9 mouse cellular contexts compared by ENCODE assay signal in the genomic region with DNA sequence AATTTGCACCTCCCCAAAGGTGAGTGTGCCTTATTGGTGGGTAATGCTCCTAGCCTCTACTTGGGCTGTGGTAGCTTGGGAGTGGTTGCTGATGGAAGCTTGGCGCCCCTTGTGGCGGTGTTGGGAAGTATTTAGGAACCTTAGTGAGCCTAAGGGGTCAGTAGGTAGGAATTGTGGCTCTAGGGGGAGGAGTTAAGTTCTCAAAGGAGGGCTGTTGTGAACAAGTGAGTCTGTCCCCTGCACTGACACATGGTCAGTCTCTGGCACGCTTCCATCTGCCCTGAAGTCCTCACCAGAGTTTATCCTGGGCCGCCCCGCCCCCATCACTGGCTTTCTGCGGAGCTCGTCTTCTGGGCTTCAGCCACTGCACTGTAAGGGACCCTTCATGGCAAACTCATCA.
DNase-seq lines count a peak whose midpoint lies in the region; ATAC-seq and TF ChIP-seq lines count a peak whose summit lies in the region.
"Had no signal": no experiment of that assay in that cellular context is flagged by ENCODE, and none has a peak within 500 bp of the region (broad histone marks: within the 10 kb centered on the region; RNA-seq: fewer than 3 reads in every experiment).

No protein-coding gene starts in this region.

- ATAC-seq in megakaryocyte, adult 5-6 weeks (ENCODE audit: poor library complexity, severe bottlenecking) = 0 out of 2 replicates have a peak, but pooled peaks have one; percentile 43

- H3K4me3 ChIP-seq in gastrocnemius, adult 2 months = no peak overlapping the region
- H3K4me3 ChIP-seq in E14TG2a.4 (replicated peaks; ENCODE audit: low read length) = peak overlapping the region; percentile 48; the same call in 1 of the 2 replicates
- H3K4me3 ChIP-seq: heart, embryonic 13.5 days had no signal

- peak; percentile 57 for TF ChIP-seq CTCF in gastrocnemius, adult 2 months (IDR thresholded peaks at IDR 0.05)
- peak; percentile 81 for TF ChIP-seq CTCF in E14TG2a.4 (conservative IDR thresholded peaks at IDR 0.05; ENCODE audit: low read length)

- H3K4me1 ChIP-seq in E14TG2a.4 (replicated peaks; ENCODE audit: low read depth, low read length) = peaks cover 6% of the 10 kb centered on the region
- H3K4me1 ChIP-seq: heart, embryonic 13.5 days had no signal

- intact Hi-C loops in gastrocnemius, adult 2 months (cut with DNase I) = no loop called here

- H3K9me3 ChIP-seq in E14TG2a.4 (ENCODE audit: low read length) = peaks cover 12% of the 10 kb centered on the region
- H3K9me3 ChIP-seq: heart, embryonic 13.5 days had no signal

- no peak overlapping the region for H3K27ac ChIP-seq in gastrocnemius, adult 2 months
- H3K27ac ChIP-seq: heart, embryonic 13.5 days had no signal

- no peaks in the 10 kb centered on the region for H3K27me3 ChIP-seq in E14TG2a.4 (ENCODE audit: insufficient read depth, low read length)
- H3K27me3 ChIP-seq: heart, embryonic 13.5 days had no signal

- DNase-seq in gastrocnemius, adult 2 months = no peak
- no peak for DNase-seq in gastrocnemius, adult 8-10 months (ENCODE audit: low spot score in 2 of 2)
- peak; percentile 25 for DNase-seq in cerebellum, adult 9-10 months
- DNase-seq in kidney, adult 11 months = peak; percentile 5
- no peak for DNase-seq in urinary bladder, postnatal 36 days (ENCODE audit: low spot score in 2 of 2)
- DNase-seq in right cerebral cortex, adult 18-20 months = no peak

- H3K36me3 ChIP-seq in E14TG2a.4 (ENCODE audit: insufficient read depth, low read length) = no peaks in the 10 kb centered on the region
- H3K36me3 ChIP-seq: heart, embryonic 13.5 days had no signal

Comparison
In these comparisons a context has a peak if more than half of its experiments do, and no peak if none do; other contexts are left out.
1. DNase-seq: peak in cerebellum, adult 9-10 months (single experiment) and kidney, adult 11 months (single experiment); none in gastrocnemius, adult 2 months (single experiment), gastrocnemius, adult 8-10 months (0 of 2), urinary bladder, postnatal 36 days (0 of 2) and right cerebral cortex, adult 18-20 months (single experiment).